Mouse (Mus musculus): Measurements from ENCODE around the gene Ube2l3. TPM values are rescaled to one million over a fixed set of nuclear protein-coding genes. Genes with fewer than 3 reads are reported as not detected.

Gene Ube2l3
- polyA plus RNA-seq, 1 experiment from 2014 or later: 316 TPM

GRCm38 (mm10) chr16:17226496-17226895 lies 24.0 kb upstream of the Ube2l3 start:
- no peaks in the 10 kb centered on the region for H3K36me3 ChIP-seq (ENCODE audit: insufficient read depth, low read length)
- no peak overlapping the region for H3K4me2 ChIP-seq (ENCODE audit: low read length)
- no peak for ATAC-seq (replicated peaks; ENCODE audit: low FRiP score, low read depth)
- DNase-seq (ENCODE audit: low spot score): no peak
- H3K4me1 ChIP-seq (replicated peaks; ENCODE audit: insufficient read depth, low read length): no peaks in the 10 kb centered on the region
- no peaks in the 10 kb centered on the region for H3K27me3 ChIP-seq (ENCODE audit: insufficient read depth, low read length)
- no peaks in the 10 kb centered on the region for H3K9me3 ChIP-seq (replicated peaks; ENCODE audit: low read length)
- no peak overlapping the region for H3K27ac ChIP-seq
- H3K4me3 ChIP-seq (replicated peaks; ENCODE audit: low read depth, low read length): no peak overlapping the region
- H3K9ac ChIP-seq (ENCODE audit: low read depth, low read length): no peak overlapping the region
- no peak for TF ChIP-seq CTCF (IDR thresholded peaks at IDR 0.05; ENCODE audit: low read depth)

- 81% methylated on average over 5 of the region's 5 CpGs for WGBS
- TF ChIP-seq CTCF (IDR thresholded peaks at IDR 0.05; ENCODE audit: low read depth): no peak
- no peaks in the 10 kb centered on the region for H3K9me3 ChIP-seq (replicated peaks; ENCODE audit: low read length)
- H3K27me3 ChIP-seq (ENCODE audit: insufficient read depth, low read length): no peaks in the 10 kb centered on the region
- ATAC-seq (replicated peaks; ENCODE audit: low FRiP score, low read depth) (no peak), DNase-seq (ENCODE audit: low spot score) (no peak)
- no peak overlapping the region for H3K4me2 ChIP-seq (ENCODE audit: low read length)
- no peak overlapping the region for H3K4me3 ChIP-seq (replicated peaks; ENCODE audit: low read depth, low read length)
- H3K27ac ChIP-seq: no peak overlapping the region
- H3K36me3 ChIP-seq (ENCODE audit: insufficient read depth, low read length): no peaks in the 10 kb centered on the region
- no peak overlapping the region for H3K9ac ChIP-seq (ENCODE audit: low read depth, low read length)
- H3K4me1 ChIP-seq (replicated peaks; ENCODE audit: insufficient read depth, low read length): no peaks in the 10 kb centered on the region
Measured at GRCm38 (mm10) chr16:17225584-17225983, 23.1 kb upstream of the Ube2l3 start.

DNA sequence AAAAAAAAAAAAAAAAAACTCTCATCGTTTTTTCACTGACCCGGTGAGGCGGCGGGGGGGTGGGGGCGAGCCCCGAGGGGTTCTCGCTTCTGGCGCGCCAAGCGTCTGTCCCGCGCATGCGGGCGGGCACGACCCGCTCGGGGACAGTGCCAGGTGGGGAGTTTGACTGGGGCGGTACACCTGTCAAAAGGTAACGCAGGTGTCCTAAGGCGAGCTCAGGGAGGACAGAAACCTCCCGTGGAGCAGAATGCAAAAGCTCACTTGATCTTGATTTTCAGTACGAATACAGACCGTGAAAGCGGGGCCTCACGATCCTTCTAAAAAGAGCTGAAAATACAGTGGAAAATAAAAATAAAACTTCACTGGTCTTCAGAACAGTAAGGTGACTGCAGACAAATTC lies 19.7 kb upstream of the Ube2l3 start:
- no peaks in the 10 kb centered on the region for H3K36me3 ChIP-seq (ENCODE audit: insufficient read depth, low read length)
- no peaks in the 10 kb centered on the region for H3K9me3 ChIP-seq (replicated peaks; ENCODE audit: low read length)
- H3K4me1 ChIP-seq (replicated peaks; ENCODE audit: insufficient read depth, low read length): no peaks in the 10 kb centered on the region
- ATAC-seq (replicated peaks; ENCODE audit: low FRiP score, low read depth): peak; percentile 100
- H3K27ac ChIP-seq: no peak overlapping the region
- no peak overlapping the region for H3K4me3 ChIP-seq (replicated peaks; ENCODE audit: low read depth, low read length)
- WGBS: 42% methylated on average over 25 of the region's 25 CpGs
- DNase-seq (ENCODE audit: low spot score): peak; percentile 95
- H3K9ac ChIP-seq (ENCODE audit: low read depth, low read length): no peak overlapping the region
- no peaks in the 10 kb centered on the region for H3K27me3 ChIP-seq (ENCODE audit: insufficient read depth, low read length)
- H3K4me2 ChIP-seq (ENCODE audit: low read length): no peak overlapping the region
- no peak for TF ChIP-seq CTCF (IDR thresholded peaks at IDR 0.05; ENCODE audit: low read depth)

DNA sequence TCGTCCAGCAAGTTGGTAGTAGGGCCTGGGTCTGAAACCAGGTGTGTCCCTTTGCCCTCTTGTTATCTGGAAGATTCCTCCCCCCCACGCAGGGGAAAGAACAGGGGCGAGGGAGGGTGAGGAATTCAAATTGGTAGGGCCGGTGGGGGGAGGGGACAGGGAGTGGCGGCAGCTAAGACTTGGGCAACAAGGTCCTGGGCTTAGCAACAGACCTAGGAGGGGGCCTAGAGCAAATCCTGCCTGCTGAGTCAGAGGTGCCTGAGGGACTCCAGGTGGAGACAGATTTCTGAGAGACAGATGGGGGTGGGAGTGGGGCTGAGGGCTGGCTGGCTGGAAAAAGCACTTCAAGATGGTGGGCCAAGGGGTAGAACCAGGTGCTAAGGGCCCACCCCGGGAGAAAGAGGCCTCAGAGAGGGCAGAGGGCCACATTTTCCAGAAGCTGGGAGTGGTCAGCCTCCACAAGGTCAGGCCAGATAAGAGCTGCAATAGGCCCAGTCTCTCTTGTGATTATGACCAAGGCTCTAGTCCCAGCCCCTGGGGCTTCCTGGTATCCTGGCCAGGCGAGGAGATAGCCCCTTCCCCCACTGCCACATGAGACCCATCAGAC lies 17.8 kb upstream of the Ube2l3 start:
- Histone ChIP-seq H3K27ac (no peak overlapping the region), H3K4me1 (replicated peaks; ENCODE audit: insufficient read depth, low read length) (no peaks in the 10 kb centered on the region), H3K9ac (ENCODE audit: low read depth, low read length) (no peak overlapping the region), H3K27me3 (ENCODE audit: insufficient read depth, low read length) (no peaks in the 10 kb centered on the region), H3K4me2 (ENCODE audit: low read length) (no peak overlapping the region), H3K9me3 (replicated peaks; ENCODE audit: low read length) (no peaks in the 10 kb centered on the region), H3K4me3 (replicated peaks; ENCODE audit: low read depth, low read length) (no peak overlapping the region), H3K36me3 (ENCODE audit: insufficient read depth, low read length) (no peaks in the 10 kb centered on the region)
- 39% methylated on average over 7 of the region's 7 CpGs for WGBS
- DNase-seq (ENCODE audit: low spot score) (no peak), ATAC-seq (replicated peaks; ENCODE audit: low FRiP score, low read depth) (no peak)
- no peak for TF ChIP-seq CTCF (IDR thresholded peaks at IDR 0.05; ENCODE audit: low read depth)

DNA sequence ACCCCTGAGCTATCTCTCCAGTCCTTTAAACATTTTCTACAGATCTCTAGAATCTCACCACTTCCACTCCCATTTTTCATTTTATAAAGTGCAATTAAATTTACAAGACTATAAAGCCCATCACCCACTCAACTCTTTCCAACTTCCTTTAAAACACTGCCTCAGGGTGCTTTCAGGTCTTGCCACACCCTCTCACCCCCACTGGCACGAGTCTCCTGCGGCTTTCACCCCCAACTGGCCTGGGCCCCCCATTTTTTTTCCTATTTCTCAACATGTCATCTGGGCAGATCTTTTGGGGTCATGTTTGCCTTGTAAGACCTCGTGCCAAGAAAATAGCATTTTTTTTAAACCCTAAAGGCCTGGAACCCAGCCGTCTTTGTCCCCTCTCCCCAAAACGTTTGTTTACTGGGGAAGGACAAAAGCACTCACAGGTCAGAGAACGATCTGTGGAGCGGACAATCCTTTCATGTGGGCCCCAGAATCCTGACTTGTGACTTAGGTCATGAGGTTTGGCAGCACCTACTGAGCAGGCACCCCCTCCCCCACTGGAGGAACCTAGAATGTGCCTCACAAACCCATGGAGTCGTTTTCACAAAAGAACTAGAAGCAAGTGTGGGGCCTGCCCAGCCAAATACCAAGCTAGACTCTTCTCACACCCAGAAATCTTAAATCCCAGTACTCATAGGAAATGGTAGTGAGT lies 14.6 kb upstream of the Ube2l3 start:
- Histone ChIP-seq H3K9me3 (replicated peaks; ENCODE audit: low read length) (no peaks in the 10 kb centered on the region), H3K4me2 (ENCODE audit: low read length) (no peak overlapping the region), H3K27me3 (ENCODE audit: insufficient read depth, low read length) (no peaks in the 10 kb centered on the region), H3K4me1 (replicated peaks; ENCODE audit: insufficient read depth, low read length) (no peaks in the 10 kb centered on the region), H3K36me3 (ENCODE audit: insufficient read depth, low read length) (no peaks in the 10 kb centered on the region), H3K4me3 (replicated peaks; ENCODE audit: low read depth, low read length) (no peak overlapping the region), H3K9ac (ENCODE audit: low read depth, low read length) (no peak overlapping the region), H3K27ac (no peak overlapping the region)
- no peak for TF ChIP-seq CTCF (IDR thresholded peaks at IDR 0.05; ENCODE audit: low read depth)
- DNase-seq (ENCODE audit: low spot score) (no peak), ATAC-seq (replicated peaks; ENCODE audit: low FRiP score, low read depth) (no peak)
- 39% methylated on average over 8 of the region's 8 CpGs for WGBS

DNA sequence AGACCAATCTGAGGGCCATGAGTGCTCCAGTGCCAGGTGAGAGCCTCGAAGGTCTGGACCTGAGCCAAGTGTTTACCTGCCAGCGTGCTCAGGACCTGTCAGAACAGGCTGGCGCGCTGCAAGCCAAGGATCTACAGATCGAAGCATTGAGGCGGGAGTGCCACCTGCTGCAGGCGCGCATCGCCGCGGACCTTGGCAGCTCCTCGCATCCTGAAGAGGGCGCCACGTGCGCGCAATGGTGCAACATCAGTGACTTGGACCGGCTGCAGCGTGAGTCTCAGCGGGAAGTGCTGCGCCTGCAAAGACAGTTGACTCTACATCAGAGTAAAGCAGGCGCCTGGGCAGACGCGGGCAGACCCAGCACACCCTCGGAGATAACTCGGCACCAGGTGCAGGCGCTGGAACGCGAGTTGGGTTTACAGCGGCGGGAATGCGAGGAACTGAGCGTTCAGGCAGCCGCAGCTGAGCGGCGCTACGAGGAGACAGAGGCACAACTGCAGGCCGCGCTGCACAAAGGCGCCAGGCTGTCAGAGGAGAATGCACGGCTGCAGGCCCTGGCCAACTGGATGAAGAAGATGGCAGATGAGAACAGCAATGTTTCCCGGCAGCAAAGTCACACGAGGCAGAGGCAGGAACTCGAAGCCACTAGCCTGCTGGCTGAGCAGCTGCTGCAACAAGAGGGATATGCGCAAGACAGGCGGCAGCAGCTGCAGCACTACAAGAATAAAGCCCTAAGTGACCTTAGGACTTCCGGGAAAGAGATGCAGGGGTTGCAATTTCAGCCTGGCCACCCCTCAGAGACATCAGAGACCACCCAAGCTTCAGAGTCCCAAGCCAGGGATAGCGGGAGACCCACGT lies 7.8 kb upstream of the Ube2l3 start:
- ATAC-seq (replicated peaks; ENCODE audit: low FRiP score, low read depth): peak; percentile 78
- Histone ChIP-seq H3K4me2 (ENCODE audit: low read length) (peak overlapping the region; percentile 99), H3K4me1 (replicated peaks; ENCODE audit: insufficient read depth, low read length) (peaks cover 9% of the 10 kb centered on the region; the same call in 1 of the 2 replicates), H3K4me3 (replicated peaks; ENCODE audit: low read depth, low read length) (peak overlapping the region; percentile 59), H3K27ac (no peak overlapping the region), H3K27me3 (ENCODE audit: insufficient read depth, low read length) (0 out of 2 replicates have a peak, but pooled peaks cover 4% of the 10 kb centered on the region), H3K9ac (ENCODE audit: low read depth, low read length) (no peak overlapping the region), H3K36me3 (ENCODE audit: insufficient read depth, low read length) (no peaks in the 10 kb centered on the region), H3K9me3 (replicated peaks; ENCODE audit: low read length) (no peaks in the 10 kb centered on the region)
- peak; percentile 91 for TF ChIP-seq CTCF (IDR thresholded peaks at IDR 0.05; ENCODE audit: low read depth)
- DNase-seq (ENCODE audit: low spot score): peak; percentile 85
- 8% methylated on average over 48 of the region's 48 CpGs for WGBS
